Mouse (Mus musculus) kidney, postnatal 10 days (tissue): ENCODE results near the gene Ip6k2.

Experiments used
- DNase-seq: peaks from one replicate; pipeline ENCODE4 v3.0.0; 2021; ENCODE audit warnings: mixed read lengths

The Ip6k2 gene

DNA sequence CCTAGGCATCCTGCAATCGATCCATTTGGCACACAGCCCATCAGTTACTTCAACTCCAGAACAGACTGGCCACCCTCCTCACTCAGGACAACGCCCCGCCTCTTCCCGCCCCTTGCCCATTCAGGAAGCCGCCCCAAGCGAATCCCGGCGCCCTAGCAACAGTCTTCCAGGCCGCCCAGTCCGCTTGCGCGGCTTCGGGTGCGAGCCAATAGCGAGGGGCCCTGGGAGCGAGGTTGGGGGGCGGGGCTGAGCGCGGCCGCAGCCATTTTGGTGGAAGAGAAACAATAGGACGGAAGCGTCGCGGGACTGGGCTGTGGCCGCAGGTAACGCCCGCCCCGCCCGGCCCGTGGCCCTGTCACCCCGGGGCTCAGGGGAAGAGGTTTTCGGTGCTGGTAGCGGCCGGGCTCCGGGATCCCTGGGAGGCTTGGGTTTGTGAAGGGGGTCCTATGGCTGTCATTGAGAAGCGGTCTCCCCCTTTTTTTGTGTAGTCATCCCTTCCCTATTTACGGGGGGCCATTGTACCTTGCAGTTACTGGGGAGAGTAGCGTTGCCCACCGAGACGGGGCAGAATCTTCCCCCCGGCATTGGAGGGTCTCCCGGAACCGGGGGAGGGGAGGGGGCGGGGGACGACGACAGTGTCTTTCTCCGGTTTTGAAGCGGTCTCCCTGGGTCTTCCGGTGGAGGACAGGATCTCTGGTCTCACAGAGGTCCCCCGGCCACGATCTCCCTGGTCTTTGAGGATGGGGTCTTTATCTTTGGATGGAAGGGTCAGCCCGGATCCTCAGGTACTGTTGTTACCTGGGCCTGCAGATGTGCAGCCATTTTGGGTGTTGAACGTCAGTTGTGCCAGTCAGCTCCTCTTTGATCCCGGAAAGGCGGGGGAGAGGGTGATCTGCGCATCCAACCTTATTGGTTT is at the start of gene Ip6k2:
Gene Ip6k2, plus strand, starts transcription at position 249 of the 916 bp plus-strand sequence.
- DNase-seq = peak; percentile 98

DNA sequence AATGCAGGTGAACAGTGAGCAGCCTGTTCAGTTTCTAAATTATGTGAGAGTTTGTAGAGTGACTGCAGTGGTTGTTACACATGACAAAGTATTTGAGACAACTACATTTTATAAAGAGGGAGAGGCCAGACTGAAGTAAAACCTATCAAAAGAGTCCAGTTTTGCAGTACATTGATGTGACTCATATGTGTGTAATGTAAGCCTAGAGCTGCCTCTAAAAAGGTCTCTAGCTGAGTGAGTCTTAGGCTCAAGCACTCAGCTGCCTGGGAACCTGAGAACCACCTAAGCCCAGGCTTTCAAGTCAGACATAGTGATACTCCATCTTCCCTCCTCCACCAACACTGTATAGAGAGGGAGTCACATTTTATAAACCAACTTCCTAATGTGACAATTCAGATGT is 49.0 kb upstream of the Ip6k2 start:
- no peak for DNase-seq

DNA sequence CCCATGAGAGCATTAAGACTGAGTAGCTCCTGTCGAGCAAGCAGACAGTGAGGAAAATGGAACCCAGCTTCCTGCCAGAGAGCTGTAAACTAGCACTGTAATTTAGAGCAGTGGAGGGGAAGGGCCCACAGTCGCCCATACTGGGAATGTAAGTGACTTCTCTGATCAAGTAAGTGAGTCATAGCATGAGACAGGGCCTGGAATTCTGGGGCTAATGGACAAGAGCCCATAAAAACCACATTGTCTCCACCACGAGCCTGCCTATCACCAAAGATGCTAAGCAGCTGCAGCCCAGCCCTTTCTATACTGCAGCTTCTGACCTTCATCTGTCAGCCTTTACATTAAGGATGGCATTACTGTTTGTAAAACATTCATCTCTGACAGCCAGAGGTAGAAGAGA is 44.4 kb upstream of the Ip6k2 start:
- DNase-seq = no peak

DNA sequence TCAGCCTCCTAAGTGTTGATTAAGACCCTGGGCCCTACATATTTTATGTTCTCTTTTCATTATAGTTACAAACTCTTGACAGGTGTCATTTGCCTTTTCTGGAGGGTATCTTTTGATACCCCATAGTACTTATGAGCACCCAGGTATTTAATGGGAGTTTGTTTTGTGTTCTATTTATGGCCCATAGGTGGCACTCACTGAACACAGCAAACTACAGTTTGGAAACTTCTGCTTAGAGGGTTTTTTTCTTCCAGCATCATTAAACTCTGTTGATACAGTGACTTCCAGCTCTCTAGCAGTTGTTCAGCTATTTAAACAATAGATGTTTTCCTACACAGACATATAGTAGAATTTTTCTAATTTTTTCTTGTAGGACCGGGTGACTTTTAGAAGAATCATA is 43.5 kb upstream of the Ip6k2 start:
- DNase-seq = no peak

DNA sequence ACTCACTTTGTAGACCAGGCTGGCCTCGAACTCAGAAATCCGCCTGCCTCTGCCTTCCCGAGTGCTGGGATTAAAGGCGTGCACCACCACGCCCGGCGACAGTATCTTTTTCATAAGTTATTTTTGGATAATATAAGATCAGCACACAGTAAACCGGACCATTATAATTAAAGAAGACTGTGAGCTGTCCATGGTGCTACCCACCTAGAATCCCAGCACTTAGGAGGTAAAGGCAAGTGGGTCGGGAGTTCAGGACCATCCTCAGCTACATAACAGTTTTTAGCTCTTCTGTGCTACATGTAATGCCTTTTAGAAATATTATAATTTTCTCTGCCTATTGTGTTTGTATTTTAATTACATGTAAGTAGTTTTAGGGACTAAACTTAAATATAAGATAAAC is 41.5 kb upstream of the Ip6k2 start:
- DNase-seq = no peak

DNA sequence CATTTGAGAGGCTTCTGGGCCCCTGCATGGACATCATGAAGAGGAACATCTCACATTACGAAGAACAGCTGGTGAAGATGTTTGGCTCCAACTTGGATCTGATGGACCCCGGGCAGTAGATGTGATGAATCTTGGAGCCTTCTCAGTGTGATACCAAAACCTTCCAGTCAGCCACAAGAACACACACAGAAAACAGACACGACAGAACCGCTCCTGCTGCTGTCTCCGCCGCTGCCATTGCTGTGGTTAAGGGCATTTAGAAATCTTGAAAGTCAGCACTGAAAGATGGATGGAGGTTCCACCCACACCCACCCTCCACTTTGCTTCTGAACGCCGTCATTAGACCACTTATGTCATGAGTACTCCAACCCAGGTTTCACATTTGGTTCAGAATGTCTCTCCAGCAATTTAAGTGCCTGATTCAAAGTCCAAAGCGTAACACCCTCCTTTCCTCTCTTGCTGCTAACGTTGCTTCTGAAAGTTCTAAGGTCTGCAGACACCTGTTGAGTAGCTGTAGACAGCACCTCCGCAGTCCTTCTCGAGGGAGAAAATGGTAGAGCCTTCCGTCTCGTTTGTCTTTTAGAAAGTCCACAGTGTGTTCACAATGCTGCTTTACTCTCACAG is 36.6 kb upstream of the Ip6k2 start:
- DNase-seq = no peak

DNA sequence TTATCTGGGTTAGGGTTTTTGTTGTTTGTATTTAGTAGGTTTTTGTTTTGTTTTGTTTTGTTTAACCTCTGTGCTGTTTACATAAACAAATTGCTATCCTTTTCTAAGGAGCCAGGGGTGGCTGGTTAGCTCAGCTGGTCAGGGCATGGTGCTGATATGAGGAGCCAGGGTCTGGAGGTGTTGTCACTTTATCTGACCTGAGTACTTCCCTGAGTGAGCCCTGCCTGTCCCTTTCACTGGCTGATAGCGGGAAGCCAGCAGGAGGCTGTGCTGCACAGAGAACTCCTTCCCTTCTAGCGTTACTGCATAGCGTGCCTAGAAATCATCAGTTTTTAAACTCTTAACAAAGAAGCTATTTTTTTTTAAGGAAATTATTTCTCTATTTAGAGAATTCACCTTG is 35.9 kb upstream of the Ip6k2 start:
- DNase-seq = no peak

DNA sequence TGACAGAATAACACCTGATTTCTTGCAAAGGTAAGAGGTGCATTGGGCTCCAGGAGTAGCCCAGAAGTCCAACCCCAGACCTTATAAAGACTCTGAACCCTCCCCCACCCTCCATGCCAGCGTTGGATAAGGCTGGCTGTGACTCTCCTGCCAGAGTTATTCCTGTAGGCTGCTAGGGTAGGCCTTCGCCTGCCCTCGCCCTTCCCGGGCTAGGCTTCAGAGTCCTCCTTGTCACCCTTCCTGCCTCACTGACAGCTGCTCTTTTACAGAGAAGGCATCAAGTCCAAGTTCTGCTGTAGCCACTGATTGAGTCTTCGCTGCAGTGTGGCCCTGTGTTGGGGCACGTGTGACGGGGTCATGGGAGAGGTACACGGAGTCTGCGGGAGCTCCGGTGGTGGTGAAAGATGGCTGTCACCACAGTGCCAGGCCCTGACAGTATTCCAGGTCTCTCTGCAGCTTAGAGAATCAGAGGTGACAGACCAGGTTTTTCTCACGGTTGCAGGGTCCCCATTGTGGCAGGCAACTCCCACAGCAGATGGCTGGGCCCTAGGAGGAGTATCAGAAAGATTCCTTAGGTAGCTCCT is 34.9 kb upstream of the Ip6k2 start:
- DNase-seq = no peak

DNA sequence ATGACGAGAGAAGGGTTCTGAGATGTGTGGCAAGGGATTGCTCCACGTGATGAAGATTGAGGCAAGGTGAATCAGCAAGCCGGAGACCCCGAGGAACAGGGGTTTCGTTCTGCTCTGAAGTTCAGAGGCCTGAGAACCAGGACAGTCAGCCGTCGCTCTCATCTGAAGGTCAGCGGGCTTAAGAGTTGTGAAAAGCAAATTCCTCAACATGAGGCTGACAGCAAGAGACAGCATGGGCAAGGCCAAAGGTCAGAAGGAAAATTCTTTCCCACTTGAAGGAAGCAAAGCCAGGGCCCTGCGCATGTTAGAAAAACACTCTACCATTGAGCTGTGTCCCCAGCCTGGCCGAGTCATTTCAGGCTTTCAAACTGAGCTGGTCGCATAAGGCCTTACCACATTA is 33.0 kb upstream of the Ip6k2 start:
- peak; percentile 35 for DNase-seq

DNA sequence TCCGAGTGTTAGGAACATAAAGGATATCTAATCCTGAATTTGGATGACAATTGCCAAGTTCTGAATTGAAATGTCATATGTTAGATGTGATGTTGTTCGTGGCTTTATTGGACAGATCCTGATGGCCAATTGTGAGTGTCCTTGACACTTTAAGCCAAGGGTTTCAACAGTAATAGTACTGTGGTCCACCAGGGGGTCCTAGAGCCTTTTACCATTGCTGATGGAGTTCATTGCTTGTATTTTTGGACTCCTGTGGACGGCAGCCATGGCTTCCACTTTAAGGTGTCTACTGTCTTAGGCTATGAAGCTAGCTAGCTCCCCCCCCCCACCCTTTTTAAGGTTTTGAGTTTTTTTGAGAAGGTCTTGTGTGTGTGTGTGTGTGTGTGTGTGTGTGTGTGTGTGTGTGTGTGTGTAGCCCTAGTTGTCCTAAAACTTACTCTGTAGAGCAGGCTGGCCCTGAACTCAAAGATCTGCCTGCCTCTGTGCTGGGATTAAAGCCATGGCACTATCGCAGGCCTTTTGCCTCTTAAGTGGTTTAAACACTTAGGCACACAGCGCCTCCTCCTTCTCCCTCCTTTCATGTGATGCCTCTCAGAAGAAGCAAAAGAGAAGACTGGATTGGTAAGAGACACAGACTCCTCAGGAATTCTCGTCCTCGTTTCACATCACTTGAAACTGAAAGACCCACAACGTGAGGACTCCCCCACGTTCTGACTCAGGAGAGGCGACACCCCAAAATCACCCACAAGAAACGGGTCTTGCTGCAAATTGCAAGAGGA is 31.3 kb upstream of the Ip6k2 start:
- no peak for DNase-seq

DNA sequence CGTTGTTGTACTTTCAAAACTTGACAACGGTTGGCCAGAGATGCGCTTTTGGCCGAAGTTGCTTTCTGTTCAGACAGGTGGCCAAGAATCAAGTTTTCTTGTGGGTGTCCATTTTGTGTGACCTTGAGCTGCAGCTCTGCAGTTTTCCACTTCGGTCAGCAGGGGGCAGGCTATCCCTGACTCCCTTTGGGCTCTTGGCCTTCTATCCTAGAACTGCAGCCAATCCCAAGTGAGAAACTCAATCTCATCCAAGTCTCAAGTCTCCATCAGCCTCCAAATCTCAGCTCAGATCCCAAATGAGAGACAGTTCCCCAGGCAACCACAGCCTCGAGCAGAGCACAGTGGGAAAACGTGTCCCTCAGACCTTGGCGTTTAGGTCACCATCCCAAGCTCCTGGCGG is 30.3 kb upstream of the Ip6k2 start:
- peak; percentile 59 for DNase-seq

DNA sequence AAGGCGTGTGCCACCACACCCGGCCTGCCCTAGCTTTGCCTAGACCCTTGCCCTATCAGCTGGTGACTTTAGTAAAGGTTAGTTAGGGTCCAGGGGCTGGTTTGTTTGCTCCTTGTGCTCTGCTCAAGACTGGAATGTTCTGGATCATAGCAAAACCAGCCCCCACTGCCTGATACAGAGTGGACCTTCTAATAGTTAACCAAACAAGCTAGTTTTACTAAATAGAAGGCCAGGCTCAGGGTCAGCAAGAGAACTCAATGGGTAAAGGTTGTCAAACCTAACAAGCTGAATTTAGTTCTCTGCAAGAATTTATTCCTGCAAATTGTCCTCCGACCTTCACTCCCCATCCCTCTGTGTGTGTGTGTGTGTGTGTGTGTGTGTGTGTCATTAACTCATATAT is 29.6 kb upstream of the Ip6k2 start:
- DNase-seq = peak; percentile 23

DNA sequence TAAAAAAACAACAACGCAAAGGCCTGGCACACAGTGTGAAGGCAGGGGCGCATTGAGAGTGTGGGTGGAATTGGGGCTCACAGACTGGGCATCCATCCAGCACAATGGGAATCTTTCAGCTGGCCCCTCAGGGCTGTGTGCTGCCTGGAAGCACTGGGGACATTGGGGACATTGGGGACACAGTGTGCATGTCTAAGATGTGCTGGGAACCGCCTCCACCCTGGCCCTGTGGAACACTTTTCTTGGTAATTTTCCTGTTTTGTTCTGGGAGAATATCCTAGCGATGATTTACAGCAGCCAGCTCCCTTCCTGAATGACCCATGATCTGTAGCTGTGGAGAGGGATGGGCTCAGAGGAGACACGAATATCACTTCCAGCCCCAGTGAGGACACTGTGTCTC is 29.2 kb upstream of the Ip6k2 start:
- DNase-seq = peak; percentile 16

DNA sequence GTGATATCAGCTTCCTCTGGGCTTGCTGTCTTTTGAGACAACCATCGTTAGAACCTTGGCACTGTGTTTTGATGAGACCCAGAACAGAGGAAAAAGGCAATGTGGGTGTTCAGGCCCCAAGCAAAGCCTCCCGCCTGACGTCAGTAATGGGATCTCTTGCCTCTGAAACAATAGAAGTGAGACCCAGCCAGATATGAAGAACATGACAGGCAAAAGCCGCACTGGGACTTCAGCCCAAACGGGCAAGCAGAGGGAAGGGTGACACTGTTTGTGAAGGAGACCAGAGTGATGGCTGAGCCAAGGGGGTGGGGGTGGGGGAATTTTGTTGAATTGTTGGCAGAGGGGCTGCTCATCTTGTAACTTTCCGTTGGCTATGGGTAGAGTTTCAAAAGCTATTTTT is 26.2 kb upstream of the Ip6k2 start:
- DNase-seq = no peak

DNA sequence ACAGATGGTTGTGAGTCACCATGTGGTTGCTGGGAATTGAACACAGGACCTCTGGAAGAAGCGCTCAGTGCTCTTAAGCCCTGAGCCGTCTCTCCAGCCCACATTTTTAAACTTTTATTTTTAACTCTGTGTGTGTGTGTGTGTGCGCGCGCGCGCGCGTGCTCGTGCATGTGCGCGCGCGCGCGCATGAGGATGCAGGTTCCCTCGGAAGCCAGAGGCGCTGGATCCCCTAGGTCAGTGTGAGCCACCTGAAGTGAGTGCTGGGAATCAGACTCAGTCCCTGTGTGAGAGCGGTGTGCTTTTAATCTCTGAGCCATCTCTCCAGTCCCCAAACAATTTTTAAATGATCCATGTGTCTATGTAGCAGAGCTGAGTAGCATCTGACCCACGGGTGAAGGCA is 24.5 kb upstream of the Ip6k2 start:
- no peak for DNase-seq

DNA sequence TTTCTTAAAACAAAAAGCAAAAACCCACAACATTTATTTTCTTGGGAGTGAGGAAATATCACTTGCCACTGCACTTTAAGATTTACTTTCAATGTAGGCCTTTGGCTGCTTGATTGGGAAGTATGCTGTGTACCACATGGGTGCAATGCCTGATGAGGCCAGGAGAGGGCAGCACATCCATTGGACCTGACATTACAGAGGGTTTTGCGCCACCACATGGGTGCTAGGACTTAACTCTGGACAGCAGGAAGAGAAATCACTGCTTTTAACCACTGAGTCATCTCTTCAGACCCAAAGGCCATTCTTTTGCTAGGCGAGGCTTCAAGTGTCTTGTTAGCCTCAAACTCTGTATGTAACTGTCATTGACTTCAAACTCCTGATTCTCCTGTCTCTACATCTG is 23.8 kb upstream of the Ip6k2 start:
- peak; percentile 67 for DNase-seq

DNA sequence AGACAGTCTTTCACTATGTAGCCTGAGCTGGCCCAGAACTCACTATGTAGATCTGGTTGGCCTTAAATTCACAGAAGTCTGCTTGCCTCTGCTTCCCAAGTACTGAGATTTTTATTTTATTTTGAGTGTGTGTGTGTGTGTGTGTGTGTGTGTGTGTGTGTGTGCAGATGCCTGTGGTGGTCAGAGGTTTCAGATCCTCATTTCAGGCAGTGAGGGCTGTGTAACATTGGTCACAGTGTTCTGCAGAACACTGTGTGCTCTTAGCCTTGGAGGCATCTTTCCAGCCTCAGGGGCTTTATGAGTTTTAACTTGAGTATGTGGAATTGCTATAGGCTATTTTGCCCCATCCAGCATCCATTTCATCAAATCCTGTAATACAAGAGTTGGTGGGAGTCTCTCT is 22.0 kb upstream of the Ip6k2 start:
- no peak for DNase-seq

DNA sequence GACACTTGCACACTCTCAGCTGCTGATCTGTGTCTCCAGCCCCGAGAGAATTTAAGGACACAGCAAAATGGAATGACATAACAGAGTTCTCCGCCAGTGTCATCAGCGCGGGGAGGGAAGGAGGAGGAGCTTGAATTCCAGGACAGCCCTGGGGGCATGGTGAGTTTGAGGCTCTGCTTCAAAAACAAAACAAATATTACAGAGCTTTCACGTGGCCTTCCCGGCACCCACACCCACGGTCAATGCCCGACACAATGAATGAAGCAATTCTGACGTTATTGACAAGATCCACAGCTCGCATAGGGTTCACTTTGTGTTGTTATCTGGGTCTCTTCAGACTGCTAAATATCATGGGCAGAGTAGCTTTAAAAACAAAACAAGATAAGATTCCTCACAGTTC is 18.6 kb upstream of the Ip6k2 start:
- no peak for DNase-seq

DNA sequence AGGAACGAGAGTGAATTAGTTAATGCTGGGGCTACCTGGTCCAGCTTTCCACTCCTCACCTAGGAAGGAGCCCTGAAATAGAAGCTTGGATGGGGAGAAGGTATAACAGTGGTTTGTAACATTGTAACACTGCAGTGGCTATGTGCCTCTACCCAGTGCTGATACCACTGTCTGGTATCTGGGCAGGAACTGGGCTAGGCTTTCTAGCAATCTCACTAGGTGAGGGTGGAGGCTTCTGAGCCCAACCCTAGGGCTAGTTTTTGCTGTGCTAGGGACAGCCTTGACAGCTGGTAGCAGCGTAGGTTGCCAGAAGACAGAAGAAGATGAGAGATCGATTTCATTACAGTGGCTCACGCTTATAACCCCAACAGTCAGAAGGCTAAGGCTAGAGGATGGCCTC is 7.0 kb upstream of the Ip6k2 start:
- no peak for DNase-seq

DNA sequence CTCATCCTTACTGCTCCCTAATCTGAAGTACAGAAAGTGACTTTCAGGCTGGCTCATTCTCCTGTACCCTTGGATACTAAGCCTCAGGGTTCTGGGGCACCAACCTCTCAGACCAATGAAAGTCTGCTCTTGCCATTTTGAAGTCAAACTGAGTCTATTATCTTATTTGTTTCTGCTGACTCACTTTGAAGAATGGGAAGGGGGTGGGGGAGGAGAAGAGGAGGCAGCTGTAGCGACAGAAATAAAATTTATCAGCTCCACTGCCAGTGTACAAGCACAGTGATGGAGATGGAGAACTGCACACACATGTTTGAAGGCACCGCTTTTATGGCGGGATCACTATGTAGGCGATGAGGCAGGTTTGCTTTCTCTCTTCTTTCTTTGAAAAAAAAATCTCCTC is 6.3 kb upstream of the Ip6k2 start:
- no peak for DNase-seq

DNA sequence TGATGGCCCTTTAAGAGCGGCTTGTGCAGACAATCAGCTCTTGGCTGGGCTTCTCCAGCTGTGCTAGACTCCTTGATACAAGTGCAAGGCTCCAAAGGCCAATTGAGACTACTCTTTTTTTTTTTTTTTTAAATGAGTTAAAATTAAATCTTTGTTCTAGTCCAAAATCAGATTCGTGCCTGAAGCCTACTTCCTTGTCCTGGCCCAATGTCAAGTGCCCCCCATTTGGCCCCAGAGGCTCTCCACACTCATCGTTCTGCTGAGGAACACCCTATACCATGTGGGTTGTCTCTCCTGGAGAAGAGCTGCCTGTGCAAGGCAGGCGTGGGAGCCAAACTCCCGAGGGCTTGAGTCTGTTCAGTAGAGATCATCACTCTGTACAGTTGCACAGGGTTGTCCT is 2.6 kb upstream of the Ip6k2 start:
- DNase-seq = peak; percentile 38

DNA sequence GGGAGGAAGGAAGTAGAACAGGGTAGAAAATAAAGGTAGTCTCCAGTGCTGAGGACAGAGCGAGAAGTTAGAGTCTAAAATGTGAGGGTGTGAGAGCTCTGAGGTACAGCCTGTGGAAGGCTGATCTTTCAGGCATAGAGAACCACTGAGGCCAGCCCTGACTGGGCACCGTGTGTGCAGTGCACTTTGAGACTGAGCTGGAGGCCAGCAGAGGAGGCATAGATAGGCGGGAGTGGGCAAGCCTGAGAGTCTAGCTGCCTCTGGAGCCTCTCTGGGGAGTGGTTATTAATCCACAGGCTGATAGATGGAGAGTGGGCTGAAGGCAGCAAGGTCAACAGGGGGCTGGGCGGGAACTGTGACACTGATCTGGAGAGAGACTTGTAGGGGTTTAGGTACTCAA is 1.7 kb upstream of the Ip6k2 start:
- no peak for DNase-seq

DNA sequence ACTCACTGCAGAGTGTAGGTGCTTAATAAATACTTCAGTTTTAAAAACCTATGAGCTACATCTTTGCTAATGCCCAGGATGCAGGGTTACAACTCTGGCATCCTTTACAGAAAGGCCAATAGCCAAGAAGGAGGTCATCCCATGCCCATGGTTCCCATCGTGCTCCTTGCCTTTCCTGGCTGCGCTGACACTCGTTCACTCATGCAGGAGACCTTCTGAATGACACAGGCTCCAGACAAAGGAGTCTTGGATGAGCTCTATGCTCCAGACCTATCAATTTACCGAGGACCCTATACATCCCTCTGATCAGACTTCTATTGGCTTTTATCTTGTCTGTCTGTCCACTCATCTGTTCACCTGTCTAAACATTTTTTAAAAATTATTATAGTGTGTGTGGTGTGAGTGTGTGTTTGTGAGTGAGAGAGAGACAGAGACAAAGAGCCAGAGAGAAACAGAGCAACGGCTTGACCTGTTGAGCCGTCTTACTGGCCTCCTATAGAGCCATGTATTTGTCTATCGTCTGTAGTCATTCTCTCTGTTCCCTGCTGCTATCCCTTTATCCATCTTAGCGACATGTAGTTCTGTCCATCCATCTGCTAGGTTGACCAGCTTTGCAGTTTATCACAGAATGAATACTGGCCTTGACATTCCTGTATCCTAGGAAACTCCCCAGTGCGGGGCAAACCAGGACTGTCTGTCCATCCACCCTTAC is 604 bp upstream of the Ip6k2 start:
- no peak for DNase-seq
